Mouse (Mus musculus) ovary, adult 2 months (tissue): ENCODE results near the gene Dvl3. TPM values are rescaled to one million over a fixed set of nuclear protein-coding genes. Genes with fewer than 3 reads are reported as not detected.

Source experiments
- polyA plus RNA-seq: library from polyadenylated mRNA; depleted of rRNA; stranded (reverse); fragments of >200 nt; gene quantifications from 2 replicates; pipeline ENCODE4 v1.2.3, GENCODE M21; 2012; rRNA removed

The Dvl3 gene
- polyA plus RNA-seq: 53.5 and 60.1 TPM in 2 replicates

DNA sequence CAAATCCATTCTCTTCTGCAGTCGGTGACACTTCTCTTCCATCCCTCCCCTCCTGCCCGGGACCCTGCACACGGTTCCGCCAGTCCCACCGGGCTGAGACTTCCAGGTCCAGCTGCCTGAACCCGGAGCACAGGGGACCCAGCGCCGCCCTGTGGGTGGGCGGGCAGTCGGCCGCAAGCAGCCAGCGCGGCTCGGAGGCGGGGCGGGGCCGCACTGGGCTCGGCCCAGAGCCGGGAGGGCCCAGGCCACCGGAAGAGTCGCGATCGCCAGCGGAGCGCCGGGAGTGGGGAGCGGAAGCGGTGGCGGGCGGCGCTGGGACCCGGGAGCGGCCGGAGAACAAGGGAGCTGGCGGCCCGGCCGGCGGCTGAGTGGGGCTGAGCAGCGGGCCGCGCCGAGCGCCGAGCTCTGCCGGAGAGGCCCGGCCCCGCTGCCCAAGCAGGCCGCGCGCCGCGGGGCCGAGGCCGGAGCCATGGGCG is at the start of gene Dvl3:
Dvl3 (plus strand) TSS at position 257 of the 476 bp plus-strand sequence.

DNA sequence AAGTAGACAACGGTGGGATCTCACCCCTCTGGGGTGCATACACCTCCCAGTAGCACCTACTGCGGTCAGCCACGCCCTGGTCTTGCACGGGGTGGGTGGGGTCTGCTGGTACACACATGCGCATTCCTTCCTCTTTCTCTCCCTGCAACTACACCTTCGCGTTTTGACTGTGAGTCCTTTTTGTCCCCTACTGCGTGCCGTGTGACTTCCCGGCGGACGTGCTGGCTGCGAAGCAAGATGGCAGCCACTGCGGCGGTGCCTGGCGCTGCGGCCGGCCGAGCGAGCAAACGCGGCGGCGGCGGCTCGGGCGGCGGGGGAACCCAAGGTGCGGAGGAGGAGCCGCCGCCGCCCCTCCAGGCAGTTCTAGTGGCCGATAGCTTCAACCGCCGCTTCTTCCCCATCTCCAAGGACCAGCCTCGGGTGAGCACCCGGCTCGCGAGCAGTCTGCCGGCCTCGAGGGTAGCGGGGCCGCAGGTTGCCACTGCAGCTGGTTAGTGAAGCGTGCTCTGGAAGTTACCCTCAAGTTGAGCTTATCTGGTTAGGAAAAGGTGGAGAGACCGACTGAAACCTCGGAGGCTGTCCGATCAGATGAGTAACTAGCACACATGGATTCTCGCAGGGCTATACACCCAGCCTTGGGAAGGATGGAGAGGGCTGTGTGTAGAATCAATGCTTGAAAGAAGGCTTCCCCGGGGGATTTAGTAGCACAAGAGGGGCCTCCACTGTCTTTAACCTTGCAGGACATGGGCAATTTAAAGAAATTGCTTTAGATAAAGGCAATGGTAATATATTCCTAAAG is 17.9 kb upstream of the Dvl3 start, which contains the start of gene Eif2b5:
Eif2b5 (plus strand) TSS at position 141 of the 799 bp plus-strand sequence.

DNA sequence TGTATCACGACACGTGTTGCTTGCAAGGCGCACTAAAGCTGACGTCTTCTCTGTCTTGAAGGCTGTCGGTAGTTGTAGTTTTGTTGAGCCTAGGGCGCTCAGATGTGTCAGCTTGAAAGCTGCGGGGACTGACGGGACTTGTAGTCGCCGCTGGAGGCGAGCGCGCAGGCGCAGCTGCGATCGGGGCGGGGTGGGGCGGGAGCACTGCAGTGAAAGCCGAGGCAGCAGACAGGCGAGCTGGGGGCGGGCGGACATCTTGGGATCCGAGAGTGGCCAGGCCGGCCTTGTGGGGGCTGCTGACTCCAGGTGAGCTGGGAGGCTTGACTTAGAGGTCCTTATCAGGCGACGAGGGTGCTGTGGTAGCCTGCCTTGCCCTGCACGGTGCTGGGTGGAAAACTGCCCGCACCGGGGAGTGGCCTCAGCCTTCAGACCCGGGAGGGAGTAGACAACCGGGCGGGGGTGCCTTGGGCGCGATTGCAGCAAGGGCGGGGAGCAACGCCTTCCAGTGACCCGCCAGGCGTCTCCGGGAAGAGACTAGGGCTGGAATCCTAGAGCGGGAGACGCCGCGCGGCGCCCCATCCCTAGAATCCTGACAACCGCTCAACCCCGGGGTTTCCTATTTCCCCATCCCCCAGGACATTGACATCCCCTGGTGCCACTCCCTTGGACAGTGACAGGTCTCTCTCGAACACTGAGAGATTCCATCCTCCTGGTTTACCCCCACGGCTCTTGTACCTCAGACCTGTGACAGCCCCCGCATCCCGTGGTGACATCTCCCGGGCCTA is 18.7 kb downstream of the Dvl3 start, which contains the start of gene Ap2m1:
Ap2m1 (plus strand) TSS at position 183 of the 785 bp plus-strand sequence.

DNA sequence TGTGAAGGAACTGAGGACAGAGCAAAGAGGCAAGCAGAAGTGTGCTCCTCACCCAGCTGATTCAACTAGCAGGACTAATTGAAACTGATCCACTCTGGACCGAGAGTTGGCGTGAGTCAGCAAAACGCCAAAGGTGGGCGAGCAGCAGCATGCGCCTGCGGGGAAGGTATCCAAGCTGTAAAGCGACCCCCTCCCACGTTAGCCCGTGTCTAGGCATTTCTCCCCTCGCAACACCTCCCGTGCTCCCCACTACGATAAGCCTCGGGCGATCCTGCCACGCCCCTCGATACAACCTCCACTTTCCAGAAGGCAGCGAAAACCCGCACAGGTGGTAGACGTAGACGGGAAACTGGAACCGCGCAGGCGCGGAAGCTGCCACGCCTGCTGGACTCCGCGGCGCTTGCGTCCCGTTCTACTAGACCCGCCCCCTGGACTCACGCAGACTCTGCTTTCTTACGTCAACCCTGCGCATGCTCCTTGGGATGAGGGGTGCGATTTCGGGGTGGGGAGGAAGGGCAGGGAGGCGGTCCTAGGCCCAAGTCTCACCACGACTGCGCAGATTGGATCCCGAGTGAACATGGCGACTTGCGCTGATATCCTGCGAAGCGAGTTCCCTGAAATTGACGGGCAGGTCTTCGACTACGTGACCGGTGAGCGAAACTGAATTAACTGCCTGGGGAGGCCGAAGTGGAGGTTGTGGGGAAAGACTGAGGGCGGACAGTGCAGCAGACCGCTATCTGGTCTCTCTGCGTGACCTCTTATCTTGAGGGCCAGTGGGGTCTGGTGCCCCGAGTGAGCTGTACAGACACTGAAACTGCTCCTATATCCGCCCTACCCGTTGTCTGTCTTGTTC is 31.5 kb downstream of the Dvl3 start, which contains the start of gene Abcf3:
Abcf3 (plus strand) TSS at position 482 of the 853 bp plus-strand sequence.

Other genes with a start within 250 kb of the Dvl3 start
- 38.7 and 46.6 TPM in 2 replicates for gene Parl, start 214.6 kb upstream of the Dvl3 start, polyA plus RNA-seq
- gene Cyp2ab1, start 191.6 kb upstream of the Dvl3 start, polyA plus RNA-seq: 0.14 and 0.37 TPM in 2 replicates
- gene Abcc5, start 90.6 kb upstream of the Dvl3 start, polyA plus RNA-seq: 149 and 152 TPM in 2 replicates
- 29.4 and 34.5 TPM in 2 replicates for gene Eif2b5, start 18.2 kb upstream of the Dvl3 start, polyA plus RNA-seq
- 383 and 503 TPM in 2 replicates for gene Ap2m1, start 18.5 kb downstream of the Dvl3 start, polyA plus RNA-seq
- gene Abcf3, start 31.6 kb downstream of the Dvl3 start, polyA plus RNA-seq: 33.8 and 35.0 TPM in 2 replicates
- gene Vwa5b2, start 72.5 kb downstream of the Dvl3 start, polyA plus RNA-seq: 0.41 and 0.59 TPM in 2 replicates
- gene Eef1akmt4, start 94.6 kb downstream of the Dvl3 start, polyA plus RNA-seq: 19.3 and 23.5 TPM in 2 replicates
- gene Gm49333, start 94.6 kb downstream of the Dvl3 start, polyA plus RNA-seq: 0.20 TPM in 1 of 2 replicates, not detected in the other
- 31.9 and 32.5 TPM in 2 replicates for gene Alg3, start 94.8 kb downstream of the Dvl3 start, polyA plus RNA-seq
- gene Camk2n2, start 104.3 kb downstream of the Dvl3 start, polyA plus RNA-seq: 15.4 and 17.1 TPM in 2 replicates
- 5.5 and 6.8 TPM in 2 replicates for gene Ece2, start 112.8 kb downstream of the Dvl3 start, polyA plus RNA-seq
- gene Psmd2, start 134.7 kb downstream of the Dvl3 start, polyA plus RNA-seq: 81.6 and 103 TPM in 2 replicates
- gene Eif4g1, start 151.3 kb downstream of the Dvl3 start, polyA plus RNA-seq: 470 and 635 TPM in 2 replicates
- gene Fam131a, start 176.3 kb downstream of the Dvl3 start, polyA plus RNA-seq: 16.8 and 17.7 TPM in 2 replicates
- 17.1 and 20.2 TPM in 2 replicates for gene Polr2h, start 200.7 kb downstream of the Dvl3 start, polyA plus RNA-seq
- gene Clcn2, start 200.8 kb downstream of the Dvl3 start, polyA plus RNA-seq: 82.2 and 87.8 TPM in 2 replicates
- gene Chrd, start 216.1 kb downstream of the Dvl3 start, polyA plus RNA-seq: 15.5 and 16.0 TPM in 2 replicates
- 0.94 and 1.6 TPM in 2 replicates for gene Thpo, start 217.5 kb downstream of the Dvl3 start, polyA plus RNA-seq